Mouse (Mus musculus) bone marrow macrophage, adult 2 months (primary cell): Measurements from ENCODE around the gene Sec16b.

Experiments used
- CTCF ChIP-seq: IDR thresholded peaks from 2 replicates; pipeline ENCODE4 v1.5.1; 2012; ENCODE audit warnings: low read depth, mild to moderate bottlenecking, low read length, moderate library complexity
- POLR2A ChIP-seq: IDR thresholded peaks from 2 replicates; pipeline ENCODE4 v1.6.1; 2012; ENCODE audit warnings: mild to moderate bottlenecking, low read depth, low read length, borderline replicate concordance

DNA sequence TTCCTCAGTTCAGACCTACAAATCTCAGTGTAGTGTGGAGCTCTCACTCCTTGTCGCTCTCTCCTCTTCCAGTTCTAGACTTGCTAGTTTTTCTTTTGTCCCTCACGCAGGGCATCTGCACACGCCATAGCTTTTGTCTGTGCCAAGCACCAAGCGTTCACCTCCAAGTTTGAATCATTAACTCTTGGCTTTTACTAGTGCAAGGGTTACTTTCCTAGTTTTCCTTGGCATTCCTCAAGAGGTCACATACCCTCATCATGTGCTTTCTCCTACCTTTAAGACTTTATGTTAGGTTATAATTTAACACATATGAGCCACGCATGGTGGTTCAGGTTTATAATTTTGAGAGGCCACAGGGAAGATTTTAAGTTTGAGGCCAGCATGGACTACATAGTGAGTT, 45.3 kb upstream of the Sec16b start:
- no peak for TF ChIP-seq POLR2A
- TF ChIP-seq CTCF = no peak
